Mouse (Mus musculus) CH12.LX (cell line): ENCODE data around the gene Hils1. TPM values are rescaled to one million over a fixed set of nuclear protein-coding genes. Genes with fewer than 3 reads are reported as not detected.
A peak's percentile ranks its signal among the peaks of the same experiment; 100 is the strongest.

ENCODE experiments used
- DNase-seq: peaks from one replicate; pipeline ENCODE4 v3.0.0-alpha.2; 2013; ENCODE audit errors: extremely low read depth
- H3K27ac ChIP-seq: 2 replicates; pipeline ENCODE4 v1.5.1; 2012; ENCODE audit warnings: low read depth, mild to moderate bottlenecking, control low read depth, moderate library complexity; ENCODE audit not compliant: insufficient read depth
- H3K27me3 ChIP-seq: replicated peaks from 2 replicates; pipeline ENCODE3; 2012; ENCODE audit warnings: inconsistent platforms
- H3K36me3 ChIP-seq, 2 experiments: replicated peaks in 1 of 2; 2 replicates each; pipeline versions ENCODE3 to v1.6.1; 2012; ENCODE audit warnings: inconsistent platforms in 1 of 2, low read length in 1 of 2, mild to moderate bottlenecking in 1 of 2, mixed read lengths in 1 of 2, moderate library complexity in 1 of 2; ENCODE audit not compliant: control insufficient read depth in 1 of 2, insufficient read depth in 1 of 2
- H3K4me1 ChIP-seq, 2 experiments: 2 replicates each; pipeline ENCODE4 v1.6.1; 2012; ENCODE audit warnings: inconsistent platforms in 1 of 2, moderate library complexity in 1 of 2; ENCODE audit not compliant: insufficient read depth in 2 of 2, control insufficient read depth in 1 of 2
- H3K4me2 ChIP-seq: 2 replicates; pipeline ENCODE4 v1.6.1; 2012; ENCODE audit warnings: low read depth, mild to moderate bottlenecking, control low read depth; ENCODE audit not compliant: poor library complexity, insufficient read depth, severe bottlenecking
- H3K4me3 ChIP-seq, 3 experiments: fragments of 150-350 bp in 1 of 3; sonication (generic) in 1 of 3; replicated peaks in 1 of 3; 2 replicates each; pipeline versions ENCODE3 to v1.5.1; 2011 to 2012; ENCODE audit warnings: low read depth in 2 of 3, low read length in 2 of 3, mild to moderate bottlenecking in 2 of 3, moderate library complexity in 2 of 3, control low read depth in 1 of 3, improper control_type of control experiment in 1 of 3, inconsistent platforms in 1 of 3, mixed read lengths in 1 of 3; ENCODE audit not compliant: poor library complexity in 1 of 3
- H3K79me2 ChIP-seq: replicated peaks from 2 replicates; pipeline ENCODE4 v1.6.1; 2012; ENCODE audit warnings: mild to moderate bottlenecking, moderate library complexity; ENCODE audit not compliant: control insufficient read depth, poor library complexity, insufficient read depth, severe bottlenecking; ENCODE audit errors: extremely low read depth
- H3K9ac ChIP-seq: 2 replicates; pipeline ENCODE4 v1.6.1; 2012; ENCODE audit warnings: low read depth, mild to moderate bottlenecking, control low read depth, moderate library complexity; ENCODE audit not compliant: insufficient read depth
- H3K9me3 ChIP-seq: replicated peaks from 2 replicates; pipeline ENCODE3; 2012; ENCODE audit warnings: low read length, inconsistent platforms, mixed read lengths
- BHLHE40 ChIP-seq: IDR thresholded peaks from 2 replicates; pipeline ENCODE4 v1.6.1; 2011; ENCODE audit warnings: mild to moderate bottlenecking, low read depth, low read length, improper control_type of control experiment
- CTCF ChIP-seq, 2 experiments: IDR thresholded peaks in 1 of 2; conservative IDR thresholded peaks in 1 of 2; 2 replicates each; pipeline ENCODE4 v1.5.1; 2011 to 2012; ENCODE audit warnings: low read depth in 2 of 2, low read length in 2 of 2, improper control_type of control experiment in 1 of 2, inconsistent platforms in 1 of 2, mild to moderate bottlenecking in 1 of 2, moderate library complexity in 1 of 2
- E2F4 ChIP-seq: IDR thresholded peaks from 2 replicates; pipeline ENCODE4 v1.6.1; 2011; ENCODE audit warnings: low read depth, low read length, improper control_type of control experiment; ENCODE audit not compliant: insufficient replicate concordance
- ELF1 ChIP-seq: IDR thresholded peaks from 2 replicates; pipeline ENCODE4 v1.6.1; 2014; ENCODE audit warnings: low read depth, mild to moderate bottlenecking, inconsistent platforms, low read length, improper control_type of control experiment
- EP300 ChIP-seq: IDR thresholded peaks from 2 replicates; pipeline ENCODE4 v1.6.1; 2011; ENCODE audit warnings: low read length, improper control_type of control experiment
- GABPA ChIP-seq: IDR thresholded peaks from 2 replicates; pipeline ENCODE4 v1.6.1; 2012; ENCODE audit warnings: low read depth, low read length, improper control_type of control experiment, inconsistent platforms; ENCODE audit not compliant: insufficient replicate concordance
- MAZ ChIP-seq: IDR thresholded peaks from 2 replicates; pipeline ENCODE4 v1.6.1; 2012; ENCODE audit warnings: low read depth, mild to moderate bottlenecking, inconsistent platforms, low read length, improper control_type of control experiment, moderate library complexity
- MEF2A ChIP-seq: IDR thresholded peaks from 2 replicates; pipeline ENCODE4 v1.6.1; 2014; ENCODE audit warnings: low read depth, mild to moderate bottlenecking, inconsistent platforms, low read length, improper control_type of control experiment, borderline replicate concordance
- PAX5 ChIP-seq: IDR thresholded peaks from 2 replicates; pipeline ENCODE4 v1.6.1; 2012; ENCODE audit warnings: low read length, inconsistent platforms, mixed read lengths
- POLR2AphosphoS2 ChIP-seq: IDR thresholded peaks from 2 replicates; pipeline ENCODE4 v1.6.1; 2011; ENCODE audit warnings: low read depth, low read length, improper control_type of control experiment
- SIN3A ChIP-seq: IDR thresholded peaks from 2 replicates; pipeline ENCODE4 v1.6.1; 2012; ENCODE audit warnings: low read length, improper control_type of control experiment, inconsistent platforms
- SMC3 ChIP-seq: IDR thresholded peaks from 2 replicates; pipeline ENCODE4 v1.6.1; 2011; ENCODE audit warnings: low read depth, low read length, improper control_type of control experiment
- TBP ChIP-seq: conservative IDR thresholded peaks from 2 replicates; pipeline ENCODE4 v1.6.1; 2011; ENCODE audit warnings: low read depth, low read length, improper control_type of control experiment
- TCF12 ChIP-seq: IDR thresholded peaks from 2 replicates; pipeline ENCODE4 v1.6.1; 2014; ENCODE audit warnings: low read depth, mild to moderate bottlenecking, inconsistent platforms, low read length, improper control_type of control experiment
- UBTF ChIP-seq: IDR thresholded peaks from 2 replicates; pipeline ENCODE4 v1.6.1; 2012; ENCODE audit warnings: low read depth, mild to moderate bottlenecking, inconsistent platforms, low read length, improper control_type of control experiment, moderate library complexity
- USF2 ChIP-seq: conservative IDR thresholded peaks from 2 replicates; pipeline ENCODE4 v1.6.1; 2011; ENCODE audit warnings: low read depth, low read length, improper control_type of control experiment
- ZMIZ1 ChIP-seq: IDR thresholded peaks from 2 replicates; pipeline ENCODE4 v1.6.1; 2012; ENCODE audit warnings: low read depth, mild to moderate bottlenecking, inconsistent platforms, low read length, improper control_type of control experiment
- ZNF384 ChIP-seq: IDR thresholded peaks from 2 replicates; pipeline ENCODE4 v1.6.1; 2012; ENCODE audit warnings: low read depth, low read length, improper control_type of control experiment, inconsistent platforms
- dilution Hi-C: fragments of 300-500 bp; cut with MboI; formaldehyde crosslinking; loops from 2 replicates; pipeline ENCODE4 v1.14.3; 2020; ENCODE audit warnings: low sequenced_read_pairs; ENCODE audit not compliant: extremely low pct_unique_long_range_greater_than_20kb, extremely low pct_ligation_motif_present
- in situ Hi-C: fragments of 300-500 bp; cut with MboI; formaldehyde crosslinking; loops from 3 replicates; pipeline ENCODE4 v1.14.3; 2019; ENCODE audit warnings: low sequenced_read_pairs, low pct_ligation_motif_present, low pct_unique_long_range_greater_than_20kb, mixed read lengths
- polyA plus RNA-seq: library from polyadenylated mRNA; unstranded; fragments of >175 nt; gene quantifications from 2 replicates; pipeline ENCODE4 v1.2.1, GENCODE M21; 2012; ENCODE audit warnings: low read depth; ENCODE audit not compliant: insufficient read length
- total RNA-seq, 2 experiments: library from RNA; depleted of rRNA; stranded (reverse); fragments of 300-350 nt in 1 of 2; fragments of >200 nt in 1 of 2; gene quantifications; 2 replicates each; pipeline ENCODE4 v1.2.3; 2012 to 2014

Gene Hils1
- total and polyA plus RNA-seq, 3 experiments: not detected

DNA sequence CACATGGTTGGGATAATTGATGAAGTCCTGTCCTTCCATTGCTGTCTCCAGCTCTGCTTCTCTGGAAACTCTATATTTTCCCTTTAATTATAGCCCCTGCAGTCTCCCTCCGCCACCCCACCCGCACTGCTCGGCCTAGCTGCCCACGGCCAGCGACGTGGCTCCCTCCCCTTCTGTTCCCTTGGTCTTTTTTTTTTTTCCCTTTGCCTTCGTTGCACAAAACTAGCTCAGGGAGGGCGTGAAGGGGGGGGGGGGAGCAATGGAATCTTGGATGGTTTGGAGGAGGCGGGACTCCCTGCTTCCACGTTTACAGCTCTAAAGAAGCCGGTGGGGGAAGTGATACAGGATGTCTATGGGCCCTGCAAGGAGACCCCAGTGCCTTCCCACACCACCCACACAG is 32.9 kb upstream of the Hils1 start:
- no peak overlapping the region for H3K27ac ChIP-seq
- no peak overlapping the region for H3K4me3 ChIP-seq
- H3K4me1 ChIP-seq: peaks cover 4 to 17% of the 10 kb centered on the region in 2 experiments; a peak in 3 of 4 replicates
- H3K79me2 ChIP-seq: no peaks in the 10 kb centered on the region
- H3K4me2 ChIP-seq: no peak overlapping the region
- in situ Hi-C loops (loop anchor here (10.0 kb wide), 1 partner anchor 200 kb away; no protein-coding TSS in a partner anchor), dilution Hi-C loops (no loop called here)
- peaks cover 94% of the 10 kb centered on the region for H3K27me3 ChIP-seq
- no peaks in the 10 kb centered on the region for H3K9me3 ChIP-seq
- DNase-seq: no peak
- no peaks in the 10 kb centered on the region for H3K36me3 ChIP-seq
- H3K9ac ChIP-seq: no peak overlapping the region
- TF ChIP-seq UBTF (no peak), USF2 (no peak), ELF1 (no peak), ZNF384 (no peak), ZMIZ1 (no peak), CTCF (conservative IDR thresholded peaks at IDR 0.05 in 1 of 2, IDR thresholded peaks at IDR 0.05 in 1 of 2; ENCODE audit: low read depth in 2 of 2, low read length in 2 of 2) (no peak), EP300 (no peak), E2F4 (no peak), POLR2AphosphoS2 (no peak), SMC3 (no peak), MAZ (no peak), TCF12 (no peak)

DNA sequence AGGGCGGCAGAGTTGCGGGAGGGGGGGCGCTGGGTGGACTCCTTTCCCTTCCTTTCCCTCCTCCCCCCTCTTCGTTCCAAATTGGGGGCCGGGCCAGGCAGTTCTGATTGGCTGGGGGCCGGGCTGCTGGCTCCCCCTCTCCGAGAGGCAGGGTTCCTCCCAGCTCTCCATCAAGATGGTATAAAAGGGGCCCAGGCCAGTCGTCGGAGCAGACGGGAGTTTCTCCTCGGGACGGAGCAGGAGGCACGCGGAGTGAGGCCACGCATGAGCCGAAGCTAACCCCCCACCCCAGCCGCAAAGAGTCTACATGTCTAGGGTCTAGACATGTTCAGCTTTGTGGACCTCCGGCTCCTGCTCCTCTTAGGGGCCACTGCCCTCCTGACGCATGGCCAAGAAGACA is 31.3 kb upstream of the Hils1 start, which contains the start of gene Col1a1:
Gene Col1a1 (plus strand): TSS at position 180 of the 400 bp plus-strand sequence.
- Histone ChIP-seq H3K79me2 (no peaks in the 10 kb centered on the region), H3K4me2 (peak within 1 kb of the TSS; percentile 96), H3K36me3 (no peaks in the 10 kb centered on the region), H3K9me3 (no peaks in the 10 kb centered on the region), H3K4me1 (peaks cover 5 to 19% of the 10 kb centered on the region in 2 experiments), H3K9ac (no peak within 1 kb of the TSS; the same call in 1 of the 2 replicates), H3K27me3 (peaks cover 94% of the 10 kb centered on the region), H3K4me3 (no peak within 1 kb of the TSS), H3K27ac (no peak within 1 kb of the TSS)
- TF ChIP-seq BHLHE40: no peak
- no peak for TF ChIP-seq MEF2A
- no peak for TF ChIP-seq EP300
- no peak for TF ChIP-seq TBP
- TF ChIP-seq GABPA: no peak
- no peak for TF ChIP-seq PAX5
- no peak for TF ChIP-seq SIN3A
- DNase-seq: no peak
- in situ Hi-C loops: loop anchor here (5.0 to 10.0 kb wide), 3 partner anchors 36 to 201 kb away; no protein-coding TSS in a partner anchor
- dilution Hi-C loops: no loop called here
